In the genomic region with DNA sequence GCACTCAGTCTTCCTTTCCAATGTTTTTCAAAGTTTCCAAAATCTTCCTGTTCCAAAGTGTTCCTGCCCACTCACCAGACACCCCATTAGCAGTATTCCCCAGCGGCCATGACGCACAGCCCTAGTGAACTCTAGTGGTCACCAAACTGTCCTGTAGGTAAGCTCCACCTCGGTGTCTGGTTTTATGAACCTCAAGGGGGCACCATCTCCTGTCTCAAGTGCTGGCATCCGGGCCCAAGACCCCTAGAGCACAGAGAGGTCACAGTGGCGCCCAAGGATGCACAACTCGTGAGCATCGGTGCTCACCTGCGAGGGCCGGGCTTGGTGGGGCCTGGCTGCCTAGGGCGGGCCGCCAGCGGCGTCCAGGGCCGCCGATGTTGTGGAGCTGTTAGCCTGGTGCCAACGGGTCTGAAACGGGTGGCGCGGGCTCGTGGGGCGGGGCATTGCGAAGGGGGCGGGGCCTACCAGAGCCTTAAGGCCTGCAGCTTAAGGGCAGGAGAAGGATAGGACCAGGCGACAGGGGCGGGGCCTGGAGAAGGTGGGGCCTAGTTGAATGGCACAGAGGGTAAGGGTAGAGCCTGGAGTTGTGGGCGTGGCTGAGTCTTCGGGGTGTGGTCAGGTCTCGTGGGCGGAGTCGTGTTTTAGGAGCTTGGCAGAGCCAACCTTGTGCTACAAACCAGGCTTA, we compare ENCODE assay signal across 8 mouse cellular contexts. TPM values are rescaled to one million over a fixed set of nuclear protein-coding genes. Genes with fewer than 3 reads are reported as not detected.
A peak's percentile ranks its signal among the peaks of the same experiment; 100 is the strongest.
DNase-seq lines count a peak whose midpoint lies in the region; ATAC-seq and TF ChIP-seq lines count a peak whose summit lies in the region.

A gene (minus strand): TSS at position 415 of the 685 bp plus-strand sequence.

- H3K4me3 ChIP-seq in bone marrow, adult 2 months (replicated peaks; ENCODE audit: control insufficient read depth, low read depth, low read length) = peak within 1 kb of the TSS; percentile 6
- no peak within 1 kb of the TSS for H3K4me3 ChIP-seq in forebrain, embryonic 16.5 days (replicated peaks; ENCODE audit: low read length)
- H3K4me3 ChIP-seq in hindbrain, embryonic 13.5 days = no peak within 1 kb of the TSS
- peak within 1 kb of the TSS; percentile 25; the same call in 1 of the 2 replicates for H3K4me3 ChIP-seq in liver, adult 2 months (ENCODE audit: insufficient read depth, low read depth, low read length)
- H3K4me3 ChIP-seq in stomach, embryonic 15.5 days (replicated peaks) = peak within 1 kb of the TSS; percentile 29

- peak; percentile 15 to 42 for DNase-seq in cerebellum, adult 18-20 months
- no peak for DNase-seq in cerebellum, adult 11 months
- peak; percentile 87 for DNase-seq in liver, adult 2 months (ENCODE audit: extremely low read depth, low read depth, low spot score)
- peak; percentile 75 to 87 for DNase-seq in monocyte, adult 2 months (ENCODE audit: low read depth in 1 of 2, low spot score in 2 of 2)

- H3K9me3 ChIP-seq in forebrain, embryonic 16.5 days (ENCODE audit: control insufficient read depth, low read length) = no peaks in the 10 kb centered on the region
- no peaks in the 10 kb centered on the region for H3K9me3 ChIP-seq in hindbrain, embryonic 13.5 days
- H3K9me3 ChIP-seq in stomach, embryonic 15.5 days = no peaks in the 10 kb centered on the region

- peak within 1 kb of the TSS; percentile 21 for H3K4me2 ChIP-seq in forebrain, embryonic 16.5 days (ENCODE audit: low read length)
- H3K4me2 ChIP-seq in hindbrain, embryonic 13.5 days = peak within 1 kb of the TSS; percentile 34
- peak within 1 kb of the TSS; percentile 57 for H3K4me2 ChIP-seq in stomach, embryonic 15.5 days

- peaks cover 7% of the 10 kb centered on the region for H3K4me1 ChIP-seq in bone marrow, adult 2 months (ENCODE audit: control insufficient read depth, insufficient read depth, low read length)
- H3K4me1 ChIP-seq in forebrain, embryonic 16.5 days (replicated peaks; ENCODE audit: control insufficient read depth, insufficient read depth, low read length) = no peaks in the 10 kb centered on the region; the same call in 1 of the 2 replicates
- H3K4me1 ChIP-seq in hindbrain, embryonic 13.5 days (replicated peaks) = peaks cover 9% of the 10 kb centered on the region
- H3K4me1 ChIP-seq in liver, adult 2 months (ENCODE audit: control insufficient read depth, insufficient read depth, low read length) = no peaks in the 10 kb centered on the region
- peaks cover 15% of the 10 kb centered on the region for H3K4me1 ChIP-seq in stomach, embryonic 15.5 days

- H3K9ac ChIP-seq in forebrain, embryonic 16.5 days (replicated peaks; ENCODE audit: low read depth, low read length) = no peak within 1 kb of the TSS
- no peak within 1 kb of the TSS for H3K9ac ChIP-seq in hindbrain, embryonic 13.5 days
- H3K9ac ChIP-seq in liver, adult 2 months (ENCODE audit: low read depth, low read length) = no peak within 1 kb of the TSS
- no peak within 1 kb of the TSS for H3K9ac ChIP-seq in stomach, embryonic 15.5 days

- TF ChIP-seq CTCF in bone marrow, adult 2 months (IDR thresholded peaks at IDR 0.05; ENCODE audit: control insufficient read depth, insufficient read depth, low read length) = peak; percentile 3; the same call in 1 of the 2 replicates
- 0 out of 2 replicates have a peak, but pooled peaks have one; percentile 27 for TF ChIP-seq CTCF in liver, adult 2 months (IDR thresholded peaks at IDR 0.05; ENCODE audit: low read depth, low read length)

- WGBS in bone marrow, adult 2 months = 2% methylated on average over 30 of the region's 30 CpGs
- WGBS in forebrain, embryonic 16.5 days = 2% methylated on average over 29 of the region's 30 CpGs
- 3% methylated on average over 30 of the region's 30 CpGs for WGBS in hindbrain, embryonic 13.5 days
- 7% methylated on average over 30 of the region's 30 CpGs for WGBS in liver, adult 2 months
- 2% methylated on average over 30 of the region's 30 CpGs for WGBS in stomach, embryonic 15.5 days

- peak; percentile 46; the same call in 1 of the 2 replicates for TF ChIP-seq POLR2A in bone marrow, adult 2 months (IDR thresholded peaks at IDR 0.05; ENCODE audit: borderline replicate concordance, control insufficient read depth, low read depth, low read length)
- no peak for TF ChIP-seq POLR2A in liver, adult 2 months (IDR thresholded peaks at IDR 0.05; ENCODE audit: extremely low read depth, insufficient read depth, low read length)

- H3K79me2 ChIP-seq in liver, adult 2 months (ENCODE audit: control insufficient read depth, insufficient read depth, low read length) = no peaks in the 10 kb centered on the region

- H3K36me3 ChIP-seq in forebrain, embryonic 16.5 days (ENCODE audit: control insufficient read depth, insufficient read depth) = peaks cover 9% of the 10 kb centered on the region; the same call in 1 of the 2 replicates
- peaks cover 29% of the 10 kb centered on the region for H3K36me3 ChIP-seq in hindbrain, embryonic 13.5 days
- no peaks in the 10 kb centered on the region for H3K36me3 ChIP-seq in liver, adult 2 months (ENCODE audit: control insufficient read depth, insufficient read depth, low read length)
- H3K36me3 ChIP-seq in stomach, embryonic 15.5 days = peaks cover 23% of the 10 kb centered on the region

- H3K27ac ChIP-seq in bone marrow, adult 2 months (ENCODE audit: control insufficient read depth, insufficient read depth, low read depth, low read length, poor library complexity) = peak within 1 kb of the TSS; percentile 27; the same call in 1 of the 2 replicates
- no peak within 1 kb of the TSS for H3K27ac ChIP-seq in forebrain, embryonic 16.5 days (ENCODE audit: low read length)
- H3K27ac ChIP-seq in hindbrain, embryonic 13.5 days = no peak within 1 kb of the TSS
- no peak within 1 kb of the TSS for H3K27ac ChIP-seq in liver, adult 2 months (replicated peaks; ENCODE audit: insufficient read depth, low read depth, low read length)
- H3K27ac ChIP-seq in stomach, embryonic 15.5 days = no peak within 1 kb of the TSS

- peaks cover 12% of the 10 kb centered on the region for H3K27me3 ChIP-seq in forebrain, embryonic 16.5 days (replicated peaks; ENCODE audit: control insufficient read depth, insufficient read depth, low read length)
- peaks cover 53% of the 10 kb centered on the region for H3K27me3 ChIP-seq in hindbrain, embryonic 13.5 days
- H3K27me3 ChIP-seq in liver, adult 2 months (ENCODE audit: control insufficient read depth, insufficient read depth, low read length) = no peaks in the 10 kb centered on the region
- peaks cover 24% of the 10 kb centered on the region for H3K27me3 ChIP-seq in stomach, embryonic 15.5 days (replicated peaks)

- ATAC-seq in forebrain, embryonic 16.5 days = peak; percentile 45; the same call in 1 of the 2 replicates
- no peak for ATAC-seq in hindbrain, embryonic 13.5 days (ENCODE audit: low FRiP score)
- ATAC-seq in stomach, embryonic 15.5 days (ENCODE audit: insufficient read depth, low FRiP score, low read depth) = peak; percentile 90

RNA-seq across cellular contexts. Expression of the gene that starts here (rescaled TPM):
- polyA plus RNA-seq in bone marrow, adult 2 months (2011; ENCODE audit: insufficient read depth, insufficient read length, low replicate concordance, missing spikeins) = not detected in 2 replicates
- 0.16 and 0.23 TPM in 2 replicates for polyA plus RNA-seq in forebrain, embryonic 16.5 days (2015; fragmentation: Nextera tagmentation; extraction: Ambion mirVana)
- 1.2 and 1.3 TPM in 2 replicates for polyA plus RNA-seq in hindbrain, embryonic 13.5 days (2015; fragmentation: Nextera tagmentation; extraction: Ambion mirVana)
- total RNA-seq in liver, adult 2 months (2014; rRNA removed) = not detected in 2 replicates
- polyA plus RNA-seq in liver, adult 2 months (2012; rRNA removed) = 0.04 TPM in 1 of 2 replicates, not detected in the other
- 0.19 and 0.32 TPM in 2 replicates for polyA plus RNA-seq in stomach, embryonic 15.5 days (2015; fragmentation: Nextera tagmentation; extraction: Ambion mirVana)

Comparison
In these comparisons a context has a peak if more than half of its experiments do, and no peak if none do; other contexts are left out.
1. Peak in ATAC-seq and H3K4me2 ChIP-seq in forebrain, embryonic 16.5 days; RNA of the gene not detected or under 1 TPM.
2. Peak in DNase-seq and H3K4me3 ChIP-seq in liver, adult 2 months; RNA of the gene not detected or under 1 TPM.
3. Peak in ATAC-seq, H3K4me3 ChIP-seq and H3K4me2 ChIP-seq in stomach, embryonic 15.5 days; RNA of the gene not detected or under 1 TPM.